Mouse (Mus musculus) frontal cortex, postnatal 25 days (tissue): ENCODE results near the gene 2010106E10Rik.

Experiments
- DNase-seq, 2 experiments: peaks; one replicate each; pipeline ENCODE4 v3.0.0; 2022; ENCODE audit warnings: low spot score in 2 of 2

The 2010106E10Rik gene

DNA sequence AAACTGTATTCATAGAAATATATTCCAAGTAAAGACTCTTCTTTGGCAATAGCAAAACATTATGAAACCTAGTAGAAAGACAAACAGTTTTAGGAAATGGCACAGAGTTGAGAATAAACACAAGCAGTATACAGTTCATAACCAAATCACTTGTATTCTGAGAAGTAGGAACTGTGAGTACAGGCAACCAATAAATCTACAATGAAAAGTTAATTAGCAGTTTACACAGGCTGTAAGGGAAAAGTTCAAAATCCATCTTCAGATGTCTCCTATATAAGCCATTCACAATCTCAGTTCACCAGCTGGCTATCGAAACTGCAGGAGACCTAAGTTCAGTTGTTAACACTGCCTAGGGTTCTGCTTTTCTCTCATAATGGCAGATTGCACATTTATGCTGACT lies at the start of gene 2010106E10Rik:
TSS of gene 2010106E10Rik (plus strand) at position 301 of the 400 bp plus-strand sequence.
- DNase-seq: no peak

DNA sequence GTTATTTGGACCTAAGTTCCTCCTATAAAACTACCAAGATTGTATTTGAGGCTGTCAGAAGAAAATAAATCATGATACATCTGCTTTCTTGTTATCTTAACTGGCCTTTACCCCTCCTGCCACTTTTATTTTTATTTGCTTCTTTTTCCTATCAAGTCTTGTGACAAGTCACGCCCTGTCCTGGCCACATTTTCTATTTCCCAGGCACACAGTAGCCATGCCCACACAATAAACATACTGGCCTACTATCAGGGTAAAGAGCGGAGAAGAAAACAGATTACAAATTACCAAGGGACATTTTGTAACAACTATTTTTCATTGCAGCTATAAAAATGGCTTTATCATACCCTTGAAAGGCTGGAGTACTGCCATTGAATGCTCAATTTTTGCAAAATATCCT lies 10.6 kb downstream of the 2010106E10Rik start:
- no peak for DNase-seq

- DNase-seq: no peak
Measured at GRCm38 (mm10) chrX:112524755-112525154, 29.7 kb downstream of the 2010106E10Rik start.

GRCm38 (mm10) chrX:112543115-112543514 lies 48.0 kb downstream of the 2010106E10Rik start:
- no peak for DNase-seq

- DNase-seq: no peak
Measured at GRCm38 (mm10) chrX:112567716-112568115, 72.6 kb downstream of the 2010106E10Rik start.

DNA sequence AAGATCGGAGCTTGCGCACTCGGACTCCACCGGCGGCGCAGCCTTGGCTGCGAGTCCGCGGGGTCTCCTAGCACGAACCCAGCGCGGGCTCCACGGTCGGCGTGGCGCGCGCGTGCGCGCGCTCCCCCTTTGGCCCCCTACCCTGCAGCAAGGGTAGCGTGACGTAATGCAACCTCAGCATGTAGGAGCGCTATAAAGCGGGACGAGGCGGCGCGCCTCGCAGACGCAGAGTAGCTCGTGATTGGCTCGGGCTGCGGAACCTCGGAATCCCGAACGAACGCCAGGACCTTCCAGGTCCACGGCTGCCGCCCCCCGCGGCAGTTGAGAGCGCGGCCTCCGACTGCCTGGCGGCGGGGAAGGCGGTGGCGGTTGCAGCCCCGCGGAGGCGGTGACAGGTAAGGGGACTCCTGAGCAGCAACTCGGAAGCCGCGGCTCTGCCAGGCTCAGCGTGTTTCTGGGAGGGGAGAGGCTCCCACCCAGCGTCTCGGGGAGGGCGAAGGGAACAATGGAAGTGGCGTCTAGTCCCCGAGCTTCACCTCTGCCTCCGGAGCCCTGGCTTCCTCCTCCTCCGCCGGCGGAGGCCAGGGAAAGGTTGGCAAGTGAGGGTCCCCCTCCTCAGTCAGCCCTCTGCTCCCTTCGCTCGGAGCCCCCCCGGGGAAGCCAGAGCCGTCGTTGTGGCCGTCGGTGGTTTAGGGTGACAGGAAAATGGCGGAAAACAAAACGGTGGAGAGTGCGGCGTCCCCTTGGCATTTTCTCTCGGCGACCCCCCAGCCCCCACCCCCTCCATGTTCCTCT lies 105.6 kb downstream of the 2010106E10Rik start, which contains the start of gene Zfp711:
TSS of gene Zfp711 (plus strand) at position 16 of the 795 bp plus-strand sequence.
- DNase-seq: peak; percentile 24 to 37

GRCm38 (mm10) chrX:112601306-112602120 lies 106.4 kb downstream of the 2010106E10Rik start:
- peak; percentile 5 to 8 for DNase-seq
